Mouse (Mus musculus) mouse embryonic stem cell (cell line): Measurements from ENCODE around the gene Synpr.

Experiments used
- in situ Hi-C, 2 experiments: fragments of 300-500 bp; cut with MboI; formaldehyde crosslinking; loops; 1 replicate in 1 of 2; 3 replicates in 1 of 2; pipeline ENCODE4 v1.14.3; 2019 to 2020; ENCODE audit warnings: low sequenced_read_pairs in 2 of 2, low pct_unique_long_range_greater_than_20kb in 1 of 2, mixed read lengths in 1 of 2; ENCODE audit not compliant: unreplicated experiment in 1 of 2

Synpr gene

GRCm38 (mm10) chr14:13344240-13344639 lies 59.7 kb downstream of the Synpr start:
- in situ Hi-C loops: no loop called here

GRCm38 (mm10) chr14:13349170-13349865 lies 64.7 kb downstream of the Synpr start:
- in situ Hi-C loops: no loop called here

- in situ Hi-C loops: loop anchor here (10.0 to 25.0 kb wide), 2 partner anchors 558 to 561 kb away; partner anchors contain the start of gene Gm281 (in 2 of the 2)
Measured at GRCm38 (mm10) chr14:13354154-13354553, 69.6 kb downstream of the Synpr start.

- in situ Hi-C loops: loop anchor here (10.0 to 25.0 kb wide), 2 partner anchors 557 to 559 kb away; partner anchors contain the start of gene Gm281 (in 2 of the 2)
Measured at GRCm38 (mm10) chr14:13355569-13356362, 71.2 kb downstream of the Synpr start.

GRCm38 (mm10) chr14:13357101-13357667 lies 72.6 kb downstream of the Synpr start:
- in situ Hi-C loops: loop anchor here (10.0 to 25.0 kb wide), 2 partner anchors 555 to 558 kb away; partner anchors contain the start of gene Gm281 (in 2 of the 2)

- in situ Hi-C loops: loop anchor here (10.0 to 25.0 kb wide), 2 partner anchors 554 to 557 kb away; partner anchors contain the start of gene Gm281 (in 2 of the 2)
Measured at GRCm38 (mm10) chr14:13358037-13358436, 73.5 kb downstream of the Synpr start.

- in situ Hi-C loops: loop anchor here in 1 of 2 experiments (25.0 kb wide), 1 partner anchor 551 kb away; the partner anchor contains the start of gene Gm281
Measured at GRCm38 (mm10) chr14:13361184-13361583, 76.6 kb downstream of the Synpr start.

GRCm38 (mm10) chr14:13361642-13362041 lies 77.1 kb downstream of the Synpr start:
- in situ Hi-C loops: loop anchor here in 1 of 2 experiments (25.0 kb wide), 1 partner anchor 551 kb away; the partner anchor contains the start of gene Gm281

GRCm38 (mm10) chr14:13368309-13368708 lies 83.7 kb downstream of the Synpr start:
- in situ Hi-C loops: loop anchor here in 1 of 2 experiments (25.0 kb wide), 1 partner anchor 544 kb away; the partner anchor contains the start of gene Gm281

- in situ Hi-C loops: no loop called here
Measured at GRCm38 (mm10) chr14:13389081-13389480, 104.5 kb downstream of the Synpr start.

GRCm38 (mm10) chr14:13389954-13390353 lies 105.4 kb downstream of the Synpr start:
- in situ Hi-C loops: no loop called here

- in situ Hi-C loops: no loop called here
Measured at GRCm38 (mm10) chr14:13399226-13400020, 114.8 kb downstream of the Synpr start.

- in situ Hi-C loops: no loop called here
Measured at GRCm38 (mm10) chr14:13411636-13412035, 127.1 kb downstream of the Synpr start.

GRCm38 (mm10) chr14:13440723-13441122 lies 156.1 kb downstream of the Synpr start:
- in situ Hi-C loops: no loop called here

- in situ Hi-C loops: no loop called here
Measured at GRCm38 (mm10) chr14:13444908-13445307, 160.3 kb downstream of the Synpr start.

GRCm38 (mm10) chr14:13453461-13454204 lies 169.1 kb downstream of the Synpr start:
- in situ Hi-C loops: loop anchor here in 1 of 2 experiments (25.0 kb wide), 1 partner anchor 459 kb away; the partner anchor contains the start of gene Gm281

GRCm38 (mm10) chr14:13454991-13455390 lies 170.4 kb downstream of the Synpr start:
- in situ Hi-C loops: loop anchor here in 1 of 2 experiments (25.0 kb wide), 1 partner anchor 457 kb away; the partner anchor contains the start of gene Gm281
